Mouse (Mus musculus) lung, adult 2 months (tissue): ENCODE measurements around the gene Adam20.

Source experiments
- CTCF ChIP-seq: fragments of 200-500 bp; IDR thresholded peaks from 2 replicates; pipeline ENCODE4 v1.5.1; 2011; ENCODE audit warnings: mild to moderate bottlenecking, low read length, control low read depth; ENCODE audit not compliant: insufficient read depth
- POLR2A ChIP-seq: fragments of 200-500 bp; IDR thresholded peaks from 2 replicates; pipeline ENCODE4 v1.6.1; 2011; ENCODE audit warnings: low read depth, mild to moderate bottlenecking, control low read depth, low read length, borderline replicate concordance; ENCODE audit errors: extremely low read depth

DNA sequence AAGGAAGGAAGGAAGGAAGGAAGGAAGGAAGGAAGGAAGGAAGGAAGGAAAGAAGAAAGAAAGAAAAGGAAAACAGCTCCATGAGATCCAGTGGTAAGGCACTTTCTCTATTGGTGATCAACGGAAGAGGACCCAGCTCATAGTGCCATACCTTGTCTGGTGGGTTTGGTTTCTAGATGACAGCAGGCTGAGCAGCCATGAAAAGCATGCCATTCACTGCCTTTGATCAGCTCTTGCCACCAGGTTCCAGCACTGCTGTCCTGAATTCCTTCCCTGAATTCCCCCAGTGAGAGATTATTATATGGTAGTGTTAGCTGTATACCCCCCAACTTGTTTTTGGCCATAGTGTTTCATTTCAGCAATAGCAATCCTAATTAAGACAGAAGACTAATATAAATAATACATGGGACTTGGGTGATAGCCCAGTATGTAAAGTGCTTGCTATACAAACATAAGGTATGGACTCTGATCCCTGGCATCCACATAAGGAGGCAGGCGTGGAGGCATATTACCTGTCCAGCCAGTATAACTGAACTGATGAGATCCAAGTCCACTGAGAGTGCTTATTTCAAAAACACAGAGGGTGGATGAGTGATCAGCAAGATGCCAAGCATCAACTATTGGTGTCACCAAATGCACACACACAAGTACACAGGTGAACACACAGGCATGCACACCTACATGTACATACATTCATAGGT is 10.5 kb downstream of the Adam20 start:
- no peak for TF ChIP-seq CTCF
- no peak for TF ChIP-seq POLR2A
